Mouse (Mus musculus) spleen, adult 2 months (tissue): Measurements from ENCODE around the gene Hmgb2. TPM values are rescaled to one million over a fixed set of nuclear protein-coding genes. Genes with fewer than 3 reads are reported as not detected.
A peak's percentile ranks its signal among the peaks of the same experiment; 100 is the strongest.
"Not testable (repeated sequence)": the region's sequence is repeated elsewhere in the genome, so short reads cannot be mapped to it uniquely, and the experiment has no call there.

Experiments
- DNase-seq, 2 experiments: peaks; one replicate each; pipeline versions ENCODE4 v3.0.0 to v3.0.0-alpha.2; 2012 to 2021; ENCODE audit warnings: low spot score in 2 of 2, low read depth in 1 of 2
- H3K27ac ChIP-seq: fragments of 200-500 bp; 2 replicates; pipeline ENCODE4 v1.5.1; 2012; ENCODE audit warnings: low read length, inconsistent platforms; ENCODE audit not compliant: insufficient read depth
- H3K27me3 ChIP-seq: fragments of 200-500 bp; 2 replicates; pipeline ENCODE4 v1.6.1; 2012; ENCODE audit warnings: mild to moderate bottlenecking, moderate library complexity, low read length, inconsistent platforms; ENCODE audit not compliant: control insufficient read depth, insufficient read depth
- H3K36me3 ChIP-seq: fragments of 200-500 bp; 2 replicates; pipeline ENCODE4 v1.6.1; 2012; ENCODE audit warnings: mild to moderate bottlenecking, low read length, inconsistent platforms; ENCODE audit not compliant: control insufficient read depth, insufficient read depth
- H3K4me1 ChIP-seq: fragments of 200-500 bp; 2 replicates; pipeline ENCODE4 v1.6.1; 2011; ENCODE audit warnings: inconsistent platforms; ENCODE audit not compliant: control insufficient read depth, insufficient read depth, insufficient read length
- H3K4me3 ChIP-seq: fragments of 200-500 bp; 2 replicates; pipeline ENCODE4 v1.5.1; 2011; ENCODE audit warnings: mild to moderate bottlenecking, inconsistent platforms; ENCODE audit not compliant: insufficient read depth, insufficient read length; ENCODE audit errors: extremely low read depth
- CTCF ChIP-seq: fragments of 200-500 bp; IDR thresholded peaks from 2 replicates; pipeline ENCODE4 v1.5.1; 2011; ENCODE audit warnings: mild to moderate bottlenecking, inconsistent platforms; ENCODE audit not compliant: insufficient read depth, insufficient read length, insufficient replicate concordance; ENCODE audit errors: extremely low read depth
- POLR2A ChIP-seq: fragments of 200-500 bp; IDR thresholded peaks from 2 replicates; pipeline ENCODE4 v1.6.1; 2011; ENCODE audit warnings: low read depth, low read length, inconsistent platforms
- WGBS: fragments of 180-500 bp; shearing (Covaris S2); methylation state at CpG from one replicate; pipeline ENCODE4 v1.1.7; 2018; 5-methylcytosine and 5-hydroxymethylcytosine counted together
- polyA plus RNA-seq: library from polyadenylated mRNA; depleted of rRNA; stranded (reverse); fragments of >200 nt; gene quantifications from 2 replicates; pipeline ENCODE4 v1.2.3, GENCODE M21; 2012

Hmgb2 gene
- polyA plus RNA-seq, 1 experiment, result 14.8 TPM

DNA sequence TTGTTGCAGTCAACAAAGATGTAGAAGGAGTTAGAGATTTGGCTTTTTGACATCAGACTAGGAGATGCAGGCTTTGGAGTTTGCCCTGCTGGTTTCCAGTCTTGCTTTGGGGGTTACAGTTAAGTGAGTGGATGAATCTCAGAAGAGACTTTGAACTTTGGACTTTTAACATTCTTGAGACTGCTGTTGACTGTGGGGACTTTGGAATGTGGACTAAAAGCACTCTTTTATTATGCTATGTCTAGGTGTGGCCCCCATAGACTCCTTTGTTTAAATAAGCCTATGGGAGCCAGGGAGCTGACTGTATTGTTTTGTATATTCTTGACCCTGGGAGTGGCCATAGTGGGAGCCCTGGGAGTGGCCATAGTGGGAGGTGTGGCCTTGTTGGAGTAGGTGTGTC lies 21.8 kb upstream of the Hmgb2 start:
- DNase-seq, result no peak
- H3K27ac ChIP-seq, result no peak overlapping the region
- TF ChIP-seq POLR2A (no peak), CTCF (no peak)

DNA sequence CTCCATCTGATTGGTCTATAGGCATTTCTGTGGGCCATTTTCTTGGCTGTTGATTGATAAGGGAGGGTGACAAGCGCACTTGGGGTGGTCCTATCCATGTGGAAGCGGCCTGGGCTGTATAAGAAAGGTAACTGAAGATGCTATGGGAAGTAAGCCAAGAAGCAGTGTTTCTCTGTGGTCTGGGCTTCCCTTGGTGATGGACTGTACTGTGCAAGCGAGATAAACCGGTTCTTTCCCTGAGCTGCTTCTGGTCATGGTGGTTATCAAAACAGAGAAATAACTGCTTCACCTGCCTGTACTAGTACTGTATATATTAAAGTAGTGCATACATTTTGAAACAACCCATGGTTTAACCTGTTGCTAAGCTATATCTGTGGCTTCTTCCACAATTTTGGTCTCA lies 19.8 kb upstream of the Hmgb2 start:
- DNase-seq, result no peak
- TF ChIP-seq CTCF (no peak), POLR2A (no peak)
- Histone ChIP-seq H3K36me3 (no peaks in the 10 kb centered on the region), H3K27ac (no peak overlapping the region), H3K27me3 (no peaks in the 10 kb centered on the region), H3K4me1 (no peaks in the 10 kb centered on the region), H3K4me3 (no peak overlapping the region)
- WGBS, result 83% methylated on average over 4 of the region's 4 CpGs

More for the DNA sequence above, 21.8 kb upstream of the Hmgb2 start:
- Histone ChIP-seq H3K36me3 (no peaks in the 10 kb centered on the region), H3K4me3 (no peak overlapping the region), H3K4me1 (peaks cover 3% of the 10 kb centered on the region; the same call in 1 of the 2 replicates), H3K27me3 (no peaks in the 10 kb centered on the region)

DNA sequence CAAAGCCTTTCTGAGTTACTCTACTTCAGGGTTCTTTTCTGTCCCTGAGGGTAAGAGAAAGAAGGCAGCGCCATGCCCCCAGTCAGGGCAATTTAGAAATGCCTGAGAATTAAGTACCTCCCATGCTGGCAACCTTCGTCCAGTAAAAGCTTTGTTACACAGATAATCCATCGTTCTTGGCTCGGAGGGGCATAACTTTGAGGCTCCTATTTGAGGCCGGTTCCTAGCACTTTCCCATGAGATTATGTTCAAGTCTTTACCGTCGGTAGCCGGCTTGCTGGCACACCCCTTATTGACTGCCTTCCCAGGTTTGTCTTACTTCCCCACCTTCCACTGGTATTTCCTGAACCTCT lies 13.2 kb upstream of the Hmgb2 start:
- TF ChIP-seq POLR2A (no peak), CTCF (no peak)
- Histone ChIP-seq H3K27me3 (no peaks in the 10 kb centered on the region), H3K4me1 (no peaks in the 10 kb centered on the region), H3K36me3 (no peaks in the 10 kb centered on the region), H3K27ac (no peak overlapping the region), H3K4me3 (no peak overlapping the region)
- DNase-seq, result no peak
- 91% methylated on average over 8 of the region's 8 CpGs for WGBS

DNA sequence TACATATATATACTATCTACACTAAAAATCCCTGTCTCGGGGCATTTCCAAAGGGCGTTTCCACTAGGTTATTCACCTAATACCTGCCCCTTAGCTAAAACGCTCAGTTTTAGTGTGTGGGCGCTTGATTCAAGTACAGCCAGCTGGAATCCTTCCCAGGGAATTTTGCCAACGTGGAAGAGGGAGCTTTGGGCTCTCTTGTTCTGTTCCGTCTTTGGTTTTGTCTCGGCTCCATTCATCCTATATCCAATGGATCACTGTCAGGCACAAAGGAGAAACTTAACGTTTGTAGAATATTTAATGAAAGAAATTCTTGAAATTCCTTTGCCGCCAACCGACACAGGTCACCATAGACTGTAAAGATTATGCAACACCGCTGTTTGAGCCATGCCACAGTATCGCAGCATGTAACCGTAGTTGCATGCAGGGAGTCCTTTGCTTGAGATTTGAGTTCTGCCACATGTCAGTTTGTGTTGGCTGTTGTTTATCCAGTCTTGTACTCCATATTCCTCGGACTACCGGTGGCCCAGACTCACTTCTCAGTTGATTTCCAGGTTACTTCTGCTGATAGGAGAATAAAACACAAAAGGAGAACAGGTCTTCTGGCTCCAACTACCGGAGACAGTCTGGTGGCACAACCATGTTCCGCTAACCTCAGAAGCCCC lies 12.7 kb upstream of the Hmgb2 start:
- Histone ChIP-seq H3K4me1 (no peaks in the 10 kb centered on the region), H3K27me3 (no peaks in the 10 kb centered on the region), H3K27ac (no peak overlapping the region), H3K4me3 (no peak overlapping the region), H3K36me3 (no peaks in the 10 kb centered on the region)
- TF ChIP-seq CTCF (no peak), POLR2A (no peak)
- WGBS, result 89% methylated on average over 17 of the region's 17 CpGs
- DNase-seq, result no peak

DNA sequence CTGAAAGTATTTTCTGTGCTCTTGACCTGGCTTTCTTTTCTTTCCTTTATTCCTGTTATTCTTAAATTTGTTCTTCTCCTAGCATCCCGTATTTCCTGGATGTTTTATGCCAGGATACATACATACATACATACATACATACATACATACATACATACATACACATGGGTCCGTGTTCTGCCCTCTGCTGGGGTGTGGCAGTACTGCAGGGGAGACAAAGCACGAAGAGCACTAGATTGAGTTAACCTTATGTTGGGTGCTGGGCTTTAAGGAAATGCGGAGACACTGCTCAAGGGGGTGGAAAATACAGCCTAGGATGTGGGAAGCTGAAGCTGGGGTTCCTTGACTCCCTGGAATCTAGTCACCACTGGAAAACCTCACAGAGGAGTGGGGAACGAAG lies 8.1 kb upstream of the Hmgb2 start:
- peak; percentile 45 to 78 for DNase-seq
- no peak overlapping the region for H3K27ac ChIP-seq
- TF ChIP-seq POLR2A (no peak), CTCF (peak; percentile 54; the same call in 1 of the 2 replicates)
- no peak overlapping the region for H3K4me3 ChIP-seq
- 34% methylated on average over 5 of the region's 5 CpGs for WGBS
- H3K27me3 ChIP-seq, result no peaks in the 10 kb centered on the region
- H3K4me1 ChIP-seq, result no peaks in the 10 kb centered on the region
- H3K36me3 ChIP-seq, result no peaks in the 10 kb centered on the region

DNA sequence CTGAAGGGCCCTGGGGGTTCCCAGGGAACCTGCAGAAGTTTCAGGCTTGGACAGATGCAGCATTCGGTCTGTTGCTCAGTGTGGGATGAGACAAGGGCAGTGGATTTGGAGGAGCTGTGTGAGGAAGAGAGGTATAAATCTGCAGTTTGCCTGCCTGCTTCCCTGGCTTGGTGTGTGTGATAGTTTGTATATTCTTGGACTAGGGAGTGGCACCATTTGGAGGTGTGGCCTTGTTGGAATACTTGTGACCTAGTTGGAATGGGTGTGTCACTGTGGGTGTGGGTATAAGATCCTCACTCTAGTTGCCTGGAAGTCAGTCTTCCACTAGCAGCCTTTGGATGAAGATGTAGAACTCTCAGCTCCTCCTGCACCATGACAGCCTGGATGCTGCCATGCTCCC lies 6.2 kb upstream of the Hmgb2 start:
- H3K27me3 ChIP-seq, H3K27ac ChIP-seq, H3K36me3 ChIP-seq, H3K4me1 ChIP-seq, H3K4me3 ChIP-seq, DNase-seq: not testable (repeated sequence)
- WGBS, result 91% methylated on average over 1 of the region's 1 CpGs

GRCm38 (mm10) chr8:57507556-57508063 lies 4.1 kb upstream of the Hmgb2 start:
- Histone ChIP-seq H3K4me3 (no peak overlapping the region), H3K27ac (no peak overlapping the region), H3K27me3 (peaks cover 3% of the 10 kb centered on the region; the same call in 1 of the 2 replicates), H3K36me3 (no peaks in the 10 kb centered on the region), H3K4me1 (no peaks in the 10 kb centered on the region)
- WGBS, result 92% methylated on average over 4 of the region's 4 CpGs
- DNase-seq, result no peak
- no peak for TF ChIP-seq CTCF
